Mouse (Mus musculus): Measurements from ENCODE around the gene Med13l. TPM values are rescaled to one million over a fixed set of nuclear protein-coding genes. Genes with fewer than 3 reads are reported as not detected.

Gene Med13l
- total and polyA plus RNA-seq, 3 experiments, result 2.0 to 11.0 (median 10.1) TPM

GRCm38 (mm10) chr5:118514527-118514831 is 46.0 kb upstream of the Med13l start:
- Histone ChIP-seq H3K4me2 (ENCODE audit: insufficient read depth, low read depth, poor library complexity, severe bottlenecking) (peak overlapping the region; percentile 74), H3K27me3 (replicated peaks) (no peaks in the 10 kb centered on the region), H3K9ac (ENCODE audit: insufficient read depth, low read depth) (0 out of 2 replicates have a peak overlapping the region, but pooled peaks have one; percentile 8), H3K4me3 (replicated peaks in 1 of 3; ENCODE audit: low read depth in 2 of 3, low read length in 2 of 3, poor library complexity in 1 of 3) (peak overlapping the region; percentile 13 to 50 (median 30)), H3K79me2 (replicated peaks; ENCODE audit: control insufficient read depth, extremely low read depth, insufficient read depth, poor library complexity, severe bottlenecking) (no peaks in the 10 kb centered on the region), H3K27ac (ENCODE audit: insufficient read depth, low read depth) (no peak overlapping the region), H3K9me3 (replicated peaks; ENCODE audit: low read length) (no peaks in the 10 kb centered on the region), H3K4me1 (ENCODE audit: control insufficient read depth in 1 of 2, insufficient read depth in 2 of 2) (peaks cover 6 to 40% of the 10 kb centered on the region in 2 experiments), H3K36me3 (replicated peaks in 1 of 2; ENCODE audit: control insufficient read depth in 1 of 2, insufficient read depth in 1 of 2, low read length in 1 of 2) (no peaks in the 10 kb centered on the region)
- dilution Hi-C loops (cut with MboI; ENCODE audit: extremely low pct_ligation_motif_present, extremely low pct_unique_long_range_greater_than_20kb, low sequenced_read_pairs), result no loop called here
- DNase-seq (ENCODE audit: extremely low read depth), result no peak
- in situ Hi-C loops (cut with MboI; ENCODE audit: low pct_ligation_motif_present, low pct_unique_long_range_greater_than_20kb, low sequenced_read_pairs), result no loop called here
- TF ChIP-seq ZC3H11A (IDR thresholded peaks at IDR 0.05; ENCODE audit: low read depth, low read length) (no peak), TCF12 (IDR thresholded peaks at IDR 0.05; ENCODE audit: low read depth, low read length) (no peak), BHLHE40 (IDR thresholded peaks at IDR 0.05; ENCODE audit: low read depth, low read length) (no peak), CTCF (conservative IDR thresholded peaks at IDR 0.05 in 1 of 2, IDR thresholded peaks at IDR 0.05 in 1 of 2; ENCODE audit: low read depth in 2 of 2, low read length in 2 of 2) (no peak), ZKSCAN1 (IDR thresholded peaks at IDR 0.05; ENCODE audit: borderline replicate concordance, low read depth, low read length) (no peak), MAX (IDR thresholded peaks at IDR 0.05; ENCODE audit: low read length) (no peak), IRF4 (IDR thresholded peaks at IDR 0.05; ENCODE audit: low read depth, low read length) (no peak), PAX5 (IDR thresholded peaks at IDR 0.05; ENCODE audit: low read length) (no peak)

GRCm38 (mm10) chr5:118514842-118515241 is 45.6 kb upstream of the Med13l start:
- in situ Hi-C loops (cut with MboI; ENCODE audit: low pct_ligation_motif_present, low pct_unique_long_range_greater_than_20kb, low sequenced_read_pairs), result no loop called here
- H3K4me2 ChIP-seq (ENCODE audit: insufficient read depth, low read depth, poor library complexity, severe bottlenecking), result peak overlapping the region; percentile 74; the same call in 1 of the 2 replicates
- no peaks in the 10 kb centered on the region for H3K27me3 ChIP-seq (replicated peaks)
- H3K4me3 ChIP-seq (replicated peaks in 1 of 3; ENCODE audit: low read depth in 2 of 3, low read length in 2 of 3, poor library complexity in 1 of 3), result peak overlapping the region in 1 of 3 experiments; percentile 50
- no peak overlapping the region for H3K9ac ChIP-seq (ENCODE audit: insufficient read depth, low read depth)
- no peaks in the 10 kb centered on the region for H3K9me3 ChIP-seq (replicated peaks; ENCODE audit: low read length)
- peaks cover 6 to 40% of the 10 kb centered on the region in 2 experiments for H3K4me1 ChIP-seq (ENCODE audit: control insufficient read depth in 1 of 2, insufficient read depth in 2 of 2)
- TF ChIP-seq UBTF (IDR thresholded peaks at IDR 0.05; ENCODE audit: low read depth, low read length) (no peak), JUND (conservative IDR thresholded peaks at IDR 0.05; ENCODE audit: low read depth, low read length) (no peak)
- dilution Hi-C loops (cut with MboI; ENCODE audit: extremely low pct_ligation_motif_present, extremely low pct_unique_long_range_greater_than_20kb, low sequenced_read_pairs), result no loop called here
- no peaks in the 10 kb centered on the region for H3K36me3 ChIP-seq (replicated peaks in 1 of 2; ENCODE audit: control insufficient read depth in 1 of 2, insufficient read depth in 1 of 2, low read length in 1 of 2)
- H3K27ac ChIP-seq (ENCODE audit: insufficient read depth, low read depth), result no peak overlapping the region
- no peaks in the 10 kb centered on the region for H3K79me2 ChIP-seq (replicated peaks; ENCODE audit: control insufficient read depth, extremely low read depth, insufficient read depth, poor library complexity, severe bottlenecking)
- DNase-seq (ENCODE audit: extremely low read depth), result no peak

- H3K36me3 ChIP-seq (replicated peaks in 1 of 2; ENCODE audit: control insufficient read depth in 1 of 2, insufficient read depth in 1 of 2, low read length in 1 of 2), result no peaks in the 10 kb centered on the region
- no peak overlapping the region for H3K27ac ChIP-seq (ENCODE audit: insufficient read depth, low read depth)
- no peaks in the 10 kb centered on the region for H3K79me2 ChIP-seq (replicated peaks; ENCODE audit: control insufficient read depth, extremely low read depth, insufficient read depth, poor library complexity, severe bottlenecking)
- H3K9ac ChIP-seq (ENCODE audit: insufficient read depth, low read depth), result no peak overlapping the region
- no peaks in the 10 kb centered on the region for H3K27me3 ChIP-seq (replicated peaks)
- no peak overlapping the region for H3K4me3 ChIP-seq (replicated peaks in 1 of 3; ENCODE audit: low read depth in 2 of 3, low read length in 2 of 3, poor library complexity in 1 of 3)
- peaks cover 6 to 40% of the 10 kb centered on the region in 2 experiments for H3K4me1 ChIP-seq (ENCODE audit: control insufficient read depth in 1 of 2, insufficient read depth in 2 of 2)
- no peak for TF ChIP-seq MAZ (IDR thresholded peaks at IDR 0.05; ENCODE audit: low read depth, low read length)
- no peak for DNase-seq (ENCODE audit: extremely low read depth)
- dilution Hi-C loops (cut with MboI; ENCODE audit: extremely low pct_ligation_motif_present, extremely low pct_unique_long_range_greater_than_20kb, low sequenced_read_pairs) (no loop called here), in situ Hi-C loops (cut with MboI; ENCODE audit: low pct_ligation_motif_present, low pct_unique_long_range_greater_than_20kb, low sequenced_read_pairs) (no loop called here)
- H3K9me3 ChIP-seq (replicated peaks; ENCODE audit: low read length), result no peaks in the 10 kb centered on the region
- no peak overlapping the region for H3K4me2 ChIP-seq (ENCODE audit: insufficient read depth, low read depth, poor library complexity, severe bottlenecking)
These were observed 45.2 kb upstream of the Med13l start for GRCm38 (mm10) chr5:118515280-118515721.
